Mouse (Mus musculus): ENCODE data around the gene Isoc2b. TPM values are rescaled to one million over a fixed set of nuclear protein-coding genes. Genes with fewer than 3 reads are reported as not detected.

The Isoc2b gene
- total RNA-seq (2023; ENCODE audit: inconsistent age): 6.1 to 12.0 TPM (median 7.0 TPM) in 4 replicates

DNA sequence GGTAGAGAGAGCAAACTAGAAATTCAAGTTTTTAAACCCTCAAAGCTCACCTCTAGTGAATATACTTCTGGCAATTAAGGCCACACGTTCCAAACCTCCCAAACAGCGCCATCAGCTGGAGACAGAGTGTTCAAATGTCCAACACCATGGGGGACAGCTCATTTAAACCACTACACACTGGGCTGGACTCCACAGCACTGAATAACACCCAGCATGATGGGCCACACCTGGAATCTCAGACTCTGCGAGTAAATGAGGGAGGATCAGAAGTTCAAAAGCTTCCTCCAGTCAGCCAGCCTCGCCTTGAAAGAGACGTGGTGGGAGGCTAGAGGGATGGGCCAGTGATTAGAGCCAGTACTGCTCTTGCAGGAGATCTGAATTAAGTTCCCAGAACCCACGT, at the start of gene Isoc2b:
TSS of gene Isoc2b (minus strand) at position 126 of the 400 bp plus-strand sequence.

DNA sequence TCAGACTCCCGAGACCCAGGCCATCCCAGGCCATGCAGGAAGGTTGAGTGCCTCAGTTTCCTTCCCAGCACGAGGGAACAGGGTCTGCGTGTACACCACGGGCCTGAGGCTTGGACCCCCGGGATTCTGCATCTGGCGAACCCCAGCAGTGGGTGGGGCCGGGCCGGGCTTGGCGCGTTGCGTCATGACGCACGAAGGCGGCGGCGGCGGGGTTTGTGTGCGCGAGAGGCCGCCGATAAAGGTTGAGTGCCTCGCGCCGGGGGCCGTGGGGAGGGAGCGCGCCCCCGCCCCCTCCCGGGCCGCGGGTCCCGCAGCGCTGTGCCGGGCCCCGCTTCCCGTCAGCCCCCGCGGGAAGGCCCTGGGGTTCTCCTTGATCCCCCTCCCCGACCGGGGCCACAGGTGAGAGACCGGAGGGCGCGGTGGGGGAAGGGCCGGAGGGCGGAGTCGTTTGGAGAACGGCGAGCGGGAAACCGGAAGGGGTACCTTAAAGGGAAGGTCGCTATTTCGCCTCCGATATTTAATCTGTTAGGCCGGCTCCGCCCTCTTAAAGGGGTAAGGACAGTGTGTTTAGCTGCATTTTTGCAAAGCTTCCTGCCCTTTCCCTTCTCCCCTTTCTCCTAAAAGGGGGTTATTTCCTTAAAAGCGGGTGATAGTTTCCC, 45.1 kb upstream of the Isoc2b start, which contains the start of gene Zfp628:
TSS of gene Zfp628 (plus strand) at position 211 of the 659 bp plus-strand sequence.

DNA sequence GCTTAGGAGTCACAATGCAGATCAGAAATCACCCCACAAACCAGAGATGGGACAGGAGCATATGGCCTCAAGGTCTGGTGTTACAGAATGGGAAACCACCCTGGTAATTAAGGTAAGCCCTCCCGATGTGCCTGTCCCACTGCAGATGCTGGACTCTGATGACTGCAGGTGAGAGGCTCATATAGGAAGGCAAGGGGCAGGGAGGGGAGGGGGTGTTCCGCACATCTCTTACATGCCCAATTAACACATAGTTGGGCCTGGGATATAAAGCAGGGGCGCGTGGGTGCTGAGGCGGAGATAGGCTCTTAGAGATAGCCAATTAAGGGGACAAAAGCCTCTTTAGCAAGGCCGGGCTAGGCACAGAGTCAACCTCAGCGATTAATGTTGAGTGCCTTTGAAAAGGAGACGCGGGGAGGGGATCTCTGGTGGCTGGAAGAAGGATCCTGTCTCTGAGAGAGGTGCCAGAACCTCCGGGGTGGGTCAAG, 36.5 kb upstream of the Isoc2b start, which contains the start of gene Gm36210:
TSS of gene Gm36210 (minus strand) at position 51 of the 485 bp plus-strand sequence.

DNA sequence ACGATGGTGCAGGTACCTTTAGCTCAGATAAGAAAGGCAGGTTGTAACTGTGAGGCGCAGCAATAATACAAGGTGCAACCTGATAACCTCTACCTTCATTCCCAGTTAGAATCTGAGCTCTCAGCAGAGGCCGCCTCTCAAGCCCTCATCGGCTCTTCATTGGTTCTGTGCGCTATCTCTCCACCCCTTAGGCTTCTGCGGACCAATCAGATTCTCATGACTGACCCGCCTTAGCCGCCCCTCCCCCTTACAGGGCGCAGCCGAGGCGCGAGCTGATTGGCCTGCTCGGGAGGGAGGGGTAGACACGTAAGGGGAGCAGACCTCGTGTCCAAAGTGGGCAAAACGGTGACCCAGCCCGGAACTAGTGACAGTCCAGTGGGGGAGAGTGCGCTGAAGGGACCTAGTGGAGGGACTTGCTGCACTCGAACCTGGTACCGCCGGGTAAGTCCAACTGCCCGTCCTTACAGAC, 6.7 kb upstream of the Isoc2b start, which contains the start of gene Isoc2a:
TSS of gene Isoc2a (plus strand) at position 401 of the 469 bp plus-strand sequence.

DNA sequence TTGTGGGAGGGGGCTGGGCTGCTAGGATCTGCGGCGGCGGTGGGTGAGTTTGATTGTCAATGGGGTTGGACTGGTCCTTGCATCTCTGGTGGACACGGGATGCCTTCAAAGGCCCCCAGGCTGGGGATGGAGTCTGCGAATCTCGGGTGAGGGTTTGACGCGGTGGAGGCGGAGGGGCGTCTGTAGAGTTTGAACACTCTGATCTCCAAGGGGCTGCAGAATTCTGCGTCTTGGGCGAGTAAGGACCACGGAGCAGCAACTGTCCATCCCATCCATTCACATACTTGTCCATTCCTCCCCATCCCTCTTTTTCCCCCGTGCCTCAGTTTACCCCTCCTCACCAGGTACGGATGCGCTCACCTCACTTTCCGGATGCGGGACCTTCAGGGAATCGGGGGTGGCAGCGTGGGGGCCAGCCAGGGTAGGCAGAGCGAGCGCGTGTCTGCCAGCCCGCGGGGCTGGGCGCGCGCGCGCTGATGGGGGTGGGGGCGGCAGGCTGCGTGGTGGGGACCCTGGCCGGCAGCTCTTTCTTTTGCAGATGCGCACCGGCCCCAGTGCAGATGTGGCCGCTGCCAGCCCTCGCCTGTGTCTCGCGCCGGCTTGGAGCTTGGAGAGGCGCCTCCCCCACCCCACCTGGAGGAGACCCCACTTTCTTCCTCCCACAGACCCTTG, 25.7 kb downstream of the Isoc2b start, which contains the start of gene Shisa7:
TSS of gene Shisa7 (minus strand) at position 452 of the 672 bp plus-strand sequence.

DNA sequence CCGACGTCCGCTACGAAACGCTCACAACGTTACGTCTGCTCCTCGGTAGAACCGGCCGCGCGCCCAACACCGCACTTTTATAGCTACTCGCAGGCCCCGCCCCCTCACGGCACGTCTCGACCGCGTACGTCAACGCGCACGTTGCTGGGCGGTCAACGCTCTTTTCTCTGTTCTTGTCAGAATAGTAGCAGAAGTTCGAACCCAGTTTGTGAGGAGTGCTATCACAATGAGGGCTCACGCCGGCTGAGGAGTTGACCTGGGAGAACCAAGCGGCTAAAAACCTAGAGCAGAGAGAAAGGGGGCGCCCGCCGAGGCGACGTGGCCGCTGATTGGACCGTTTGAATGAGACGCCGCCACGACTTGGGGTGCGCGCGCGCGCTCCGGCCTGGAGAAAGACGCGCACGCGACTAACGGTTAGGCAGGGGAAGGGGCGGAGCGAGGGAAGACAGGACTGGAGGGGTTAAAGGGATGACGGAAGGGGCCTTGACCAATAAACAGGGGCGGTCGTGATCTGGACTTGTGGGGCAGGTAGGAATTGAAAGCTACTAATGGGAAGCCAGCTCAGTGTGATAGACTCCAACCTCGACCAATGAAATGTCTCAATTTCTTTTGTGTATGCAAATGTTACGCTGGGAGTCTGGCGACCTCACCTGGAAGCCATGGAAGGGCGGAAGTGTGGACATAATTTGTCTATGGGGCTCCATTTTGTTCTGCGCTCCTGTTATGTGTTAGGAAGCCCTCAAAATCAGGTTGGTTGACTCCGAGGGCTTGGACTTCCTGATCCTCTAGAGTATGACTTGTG, 57.6 kb downstream of the Isoc2b start, which contains the start of gene Ube2s:
TSS of gene Ube2s (minus strand) at position 288 of the 802 bp plus-strand sequence.

Other genes with a start within 250 kb of the Isoc2b start
- 46.4 to 54.9 TPM (median 50.2 TPM) in 4 replicates for gene Tmem86b, start 238.8 kb downstream of the Isoc2b start, total RNA-seq (2023; ENCODE audit: inconsistent age)
- gene Ppp6r1, start 211.2 kb downstream of the Isoc2b start, total RNA-seq (2023; ENCODE audit: inconsistent age): 242 to 260 TPM (median 251 TPM) in 4 replicates
- 74.3 to 78.0 TPM (median 75.7 TPM) in 4 replicates for gene Hspbp1, start 185.2 kb downstream of the Isoc2b start, total RNA-seq (2023; ENCODE audit: inconsistent age)
- not detected in 4 replicates for gene Brsk1, start 179.7 kb downstream of the Isoc2b start, total RNA-seq (2023; ENCODE audit: inconsistent age)
- gene Tmem150b, start 145.0 kb downstream of the Isoc2b start, total RNA-seq (2023; ENCODE audit: inconsistent age): 2.0 to 4.0 TPM (median 3.1 TPM) in 4 replicates
- gene Kmt5c, start 130.1 kb downstream of the Isoc2b start, total RNA-seq (2023; ENCODE audit: inconsistent age): 88.8 to 99.7 TPM (median 92.1 TPM) in 4 replicates
- 2.3 to 5.0 TPM (median 4.1 TPM) in 4 replicates for gene Cox6b2, start 117.2 kb downstream of the Isoc2b start, total RNA-seq (2023; ENCODE audit: inconsistent age)
- not detected in 4 replicates for gene Fam71e2, start 99.0 kb downstream of the Isoc2b start, total RNA-seq (2023; ENCODE audit: inconsistent age)
- not detected in 4 replicates for gene Il11, start 87.4 kb downstream of the Isoc2b start, total RNA-seq (2023; ENCODE audit: inconsistent age)
- not detected in 4 replicates for gene Tmem190, start 87.3 kb downstream of the Isoc2b start, total RNA-seq (2023; ENCODE audit: inconsistent age)
- 2.0 to 2.9 TPM (median 2.4 TPM) in 4 replicates for gene Tmem238, start 80.6 kb downstream of the Isoc2b start, total RNA-seq (2023; ENCODE audit: inconsistent age)
- 1,659 to 1,852 TPM (median 1,727 TPM) in 4 replicates for gene Rpl28, start 77.4 kb downstream of the Isoc2b start, total RNA-seq (2023; ENCODE audit: inconsistent age)
- gene Ube2s, start 57.7 kb downstream of the Isoc2b start, total RNA-seq (2023; ENCODE audit: inconsistent age): 137 to 170 TPM (median 148 TPM) in 4 replicates
- 0.39 to 1.9 TPM (median 0.72 TPM) in 4 replicates for gene Shisa7, start 25.6 kb downstream of the Isoc2b start, total RNA-seq (2023; ENCODE audit: inconsistent age)
- 10.5 to 13.7 TPM (median 12.2 TPM) in 4 replicates for gene Isoc2a, start 6.9 kb upstream of the Isoc2b start, total RNA-seq (2023; ENCODE audit: inconsistent age)
- gene Gm36210, start 36.3 kb upstream of the Isoc2b start, total RNA-seq (2023; ENCODE audit: inconsistent age): not detected in 4 replicates
- gene Zfp628, start 45.0 kb upstream of the Isoc2b start, total RNA-seq (2023; ENCODE audit: inconsistent age): 36.5 to 39.0 TPM (median 38.7 TPM) in 4 replicates
- 8.3 to 9.7 TPM (median 9.1 TPM) in 4 replicates for gene Nat14, start 51.8 kb upstream of the Isoc2b start, total RNA-seq (2023; ENCODE audit: inconsistent age)
- 0.19 to 0.39 TPM (median 0.34 TPM) in 4 replicates for gene Ssc5d, start 55.5 kb upstream of the Isoc2b start, total RNA-seq (2023; ENCODE audit: inconsistent age)
- gene Sbk2, start 94.1 kb upstream of the Isoc2b start, total RNA-seq (2023; ENCODE audit: inconsistent age): 0.35 to 1.0 TPM in 2 of 4 replicates, not detected in the others
- gene Sbk3, start 100.9 kb upstream of the Isoc2b start, total RNA-seq (2023; ENCODE audit: inconsistent age): 0.29 TPM in 1 of 4 replicates, not detected in the others
- 11.6 to 24.7 TPM (median 17.1 TPM) in 4 replicates for gene Zfp579, start 125.9 kb upstream of the Isoc2b start, total RNA-seq (2023; ENCODE audit: inconsistent age)
- gene Zfp524, start 144.2 kb upstream of the Isoc2b start, total RNA-seq (2023; ENCODE audit: inconsistent age): 8.6 to 10.0 TPM (median 9.5 TPM) in 4 replicates
- gene Fiz1, start 144.4 kb upstream of the Isoc2b start, total RNA-seq (2023; ENCODE audit: inconsistent age): 54.1 to 62.6 TPM (median 56.9 TPM) in 4 replicates
- not detected in 4 replicates for gene Gm44973, start 145.2 kb upstream of the Isoc2b start, total RNA-seq (2023; ENCODE audit: inconsistent age)
- 42.2 to 48.1 TPM (median 47.2 TPM) in 4 replicates for gene Zfp865, start 150.1 kb upstream of the Isoc2b start, total RNA-seq (2023; ENCODE audit: inconsistent age)
- gene Ccdc106, start 150.3 kb upstream of the Isoc2b start, total RNA-seq (2023; ENCODE audit: inconsistent age): not detected in 4 replicates
- not detected in 4 replicates for gene 4632433K11Rik, start 163.9 kb upstream of the Isoc2b start, total RNA-seq (2023; ENCODE audit: inconsistent age)
- 6.6 to 10.3 TPM (median 8.7 TPM) in 4 replicates for gene Zfp784, start 168.2 kb upstream of the Isoc2b start, total RNA-seq (2023; ENCODE audit: inconsistent age)
- gene Zfp580, start 181.3 kb upstream of the Isoc2b start, total RNA-seq (2023; ENCODE audit: inconsistent age): 1.9 to 4.5 TPM (median 3.5 TPM) in 4 replicates
- 502 to 531 TPM (median 512 TPM) in 4 replicates for gene U2af2, start 191.9 kb upstream of the Isoc2b start, total RNA-seq (2023; ENCODE audit: inconsistent age)
- gene Epn1, start 210.0 kb upstream of the Isoc2b start, total RNA-seq (2023; ENCODE audit: inconsistent age): 203 to 221 TPM (median 219 TPM) in 4 replicates
- not detected in 4 replicates for gene Rfpl4, start 246.7 kb upstream of the Isoc2b start, total RNA-seq (2023; ENCODE audit: inconsistent age)

All from B cell, adult (primary cell).